Mouse (Mus musculus) heart, postnatal 4 days (tissue): ENCODE data around the gene Ssb. TPM values are rescaled to one million over a fixed set of nuclear protein-coding genes. Genes with fewer than 3 reads are reported as not detected.

Source experiments
- DNase-seq: peaks from one replicate; pipeline ENCODE4 v3.0.0; 2021
- total RNA-seq, 2 experiments: library from RNA; stranded (reverse); gene quantifications; 2 replicates each; pipeline ENCODE4 v1.2.3; 2021

Gene Ssb
- 100 to 1,000 TPM; 112 to 114 TPM for total RNA-seq

DNA sequence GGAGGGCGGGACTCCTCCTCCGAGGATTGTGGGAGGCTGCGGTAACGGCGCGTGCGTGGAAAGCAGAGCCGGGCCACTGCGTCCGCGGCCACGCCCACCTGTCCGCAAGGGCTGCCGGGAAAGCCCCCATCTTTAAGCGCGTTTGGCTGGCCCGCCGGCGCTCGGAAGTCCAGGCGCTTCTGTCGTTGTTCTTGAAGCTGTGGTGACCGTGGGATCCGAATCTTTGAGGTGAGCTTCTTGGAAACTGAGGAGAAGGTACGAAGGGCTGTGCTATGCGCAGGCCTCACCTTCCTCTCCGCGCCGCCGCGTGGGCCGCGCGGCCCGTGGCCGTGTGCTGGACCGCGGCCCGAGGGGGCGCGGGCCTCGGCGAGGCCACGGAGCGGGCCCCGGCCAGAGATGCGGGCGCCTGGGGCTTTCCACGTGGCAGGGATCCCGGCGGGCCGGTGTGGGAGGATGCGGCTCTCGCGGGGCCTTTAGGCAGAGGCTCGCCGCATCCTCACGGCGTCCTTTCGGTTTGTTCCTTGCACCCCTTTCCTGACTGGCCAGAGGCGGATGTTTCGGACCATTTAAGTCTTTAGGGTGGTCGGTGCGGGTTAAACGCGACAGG is at the start of gene Ssb:
Gene Ssb (plus strand): TSS at position 78 of the 607 bp plus-strand sequence.
- DNase-seq = peak; percentile 95

DNA sequence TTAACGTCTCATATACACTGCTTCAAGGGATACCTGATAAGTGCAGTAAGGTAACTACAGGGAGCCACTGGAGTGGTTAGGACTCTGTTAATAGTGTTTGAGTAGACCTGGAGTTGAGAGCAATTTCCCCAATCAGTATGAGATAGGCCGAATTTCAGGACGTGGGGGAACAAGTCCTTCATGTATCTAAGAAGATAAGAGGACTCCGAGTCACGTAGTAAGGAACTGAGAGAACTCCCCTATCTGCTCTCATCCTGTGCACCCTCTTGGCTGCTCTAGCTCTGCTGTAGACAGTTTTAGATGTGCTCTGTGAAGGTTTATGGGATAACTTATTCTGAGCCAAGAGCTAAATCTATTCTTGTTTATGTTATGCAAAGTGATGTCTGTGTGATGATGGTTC is 44.8 kb upstream of the Ssb start:
- no peak for DNase-seq

DNA sequence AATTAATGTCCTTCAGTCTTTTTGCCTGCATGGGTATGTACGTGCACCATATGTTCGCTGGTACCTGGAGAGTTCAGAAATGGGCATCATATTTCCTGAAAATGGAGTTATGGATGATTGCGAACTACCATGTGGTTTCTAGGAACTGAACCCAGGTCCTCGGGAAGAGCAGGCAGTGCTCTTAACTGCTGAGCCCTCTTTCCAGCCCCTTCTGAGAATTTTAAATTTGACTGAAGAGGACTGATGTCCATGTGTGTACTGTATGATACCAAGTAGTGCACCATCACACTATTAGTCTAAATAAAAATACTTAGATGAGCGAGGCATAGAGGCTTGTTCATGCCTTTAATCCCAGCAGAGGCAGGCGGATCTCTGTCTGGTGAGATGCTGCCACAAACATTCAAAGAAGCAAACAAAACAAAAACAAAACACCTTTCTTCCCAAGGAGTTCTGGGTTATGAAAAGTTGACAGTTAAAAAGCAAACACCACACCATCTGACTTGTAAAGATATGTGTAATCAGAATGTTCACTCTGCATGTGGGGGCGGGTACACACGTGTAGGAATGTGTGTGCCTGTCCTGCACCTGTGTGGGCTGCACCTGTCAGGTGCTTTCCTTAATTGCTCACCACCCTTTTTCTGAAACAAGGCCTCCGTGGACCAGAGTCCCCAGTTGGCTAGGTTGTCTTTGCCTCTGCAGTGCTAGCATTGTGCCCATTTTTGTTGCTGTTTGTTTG is 42.8 kb upstream of the Ssb start:
- no peak for DNase-seq

DNA sequence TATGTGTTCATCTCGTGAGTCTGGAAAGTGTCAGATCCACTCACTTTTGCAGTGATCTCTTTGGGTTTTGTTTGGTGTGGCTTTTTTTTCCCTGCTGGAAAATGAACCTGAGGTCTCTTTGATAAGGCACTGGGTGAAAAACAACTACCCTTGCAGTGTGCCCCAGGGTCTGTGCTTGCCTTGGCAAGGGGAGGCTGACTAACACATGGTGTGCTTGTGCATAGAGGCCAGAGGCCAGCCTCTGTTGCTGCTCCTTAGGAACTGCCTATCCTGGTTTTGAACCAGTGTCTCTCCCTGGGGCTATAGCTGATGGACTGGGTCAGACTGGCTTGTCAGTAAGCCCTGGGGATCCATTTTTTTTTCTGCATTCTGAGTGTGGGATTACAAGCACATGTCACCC is 41.2 kb upstream of the Ssb start:
- DNase-seq = no peak

DNA sequence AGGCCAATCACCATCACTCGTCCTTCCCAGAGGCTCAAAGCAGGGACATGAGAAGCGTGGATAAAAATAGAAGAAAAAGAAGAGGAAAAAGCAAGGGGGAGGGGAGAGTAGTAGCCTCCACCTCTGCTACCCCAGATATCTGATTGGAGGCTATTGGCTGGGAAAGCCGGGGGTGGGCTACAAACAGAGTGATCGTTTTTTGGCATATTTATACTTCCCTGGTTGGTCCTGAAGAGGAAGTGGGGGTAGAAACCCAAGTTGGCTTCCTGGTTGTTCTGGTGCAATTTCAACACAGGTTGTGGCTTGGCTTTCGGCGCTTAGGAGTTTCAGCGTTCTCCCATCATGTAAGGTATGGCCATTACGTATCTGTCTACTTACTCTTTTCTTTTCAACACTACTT is 39.7 kb upstream of the Ssb start, which contains the start of gene Klhl23:
Gene Klhl23 (plus strand): TSS at position 234 of the 400 bp plus-strand sequence.
- DNase-seq = peak; percentile 31

DNA sequence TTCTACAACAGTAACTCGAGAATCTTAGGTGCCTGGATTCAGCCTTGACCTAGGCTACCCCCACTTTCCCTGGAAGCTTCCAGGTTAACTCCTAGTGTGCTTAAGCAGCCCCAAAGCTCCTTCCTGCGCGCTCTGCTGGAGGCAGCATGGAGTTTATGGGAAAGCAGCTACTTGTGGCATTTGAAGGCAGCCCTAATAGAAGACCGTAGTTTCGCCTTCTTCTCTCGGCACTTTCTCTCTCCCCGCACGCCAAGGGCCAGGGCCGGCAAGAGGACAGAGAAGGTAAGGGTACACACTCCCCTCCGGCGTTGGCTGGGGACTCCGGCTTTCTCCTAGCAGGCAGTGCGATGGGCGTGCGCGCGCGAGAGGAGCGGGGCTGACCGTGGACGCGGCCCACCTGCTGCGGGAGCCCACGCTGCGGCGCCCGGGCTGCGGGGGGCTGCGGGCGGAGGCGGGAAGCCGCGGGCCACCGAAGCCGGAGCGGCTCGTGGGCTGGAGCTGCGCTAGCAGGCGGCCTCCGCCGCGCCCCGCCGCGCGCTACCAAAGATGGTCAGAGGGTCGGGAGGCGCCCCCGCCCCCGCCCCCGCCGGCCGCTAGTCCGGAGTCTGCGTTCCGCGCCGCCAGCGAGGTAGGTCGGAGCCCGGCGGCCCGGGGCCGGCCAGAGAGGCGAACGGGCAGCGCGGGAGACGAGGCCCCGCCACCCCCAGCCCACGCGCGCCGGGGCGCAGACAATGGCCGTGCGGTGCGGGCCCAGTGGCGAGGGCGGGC is 38.8 kb upstream of the Ssb start:
- DNase-seq = peak; percentile 65

DNA sequence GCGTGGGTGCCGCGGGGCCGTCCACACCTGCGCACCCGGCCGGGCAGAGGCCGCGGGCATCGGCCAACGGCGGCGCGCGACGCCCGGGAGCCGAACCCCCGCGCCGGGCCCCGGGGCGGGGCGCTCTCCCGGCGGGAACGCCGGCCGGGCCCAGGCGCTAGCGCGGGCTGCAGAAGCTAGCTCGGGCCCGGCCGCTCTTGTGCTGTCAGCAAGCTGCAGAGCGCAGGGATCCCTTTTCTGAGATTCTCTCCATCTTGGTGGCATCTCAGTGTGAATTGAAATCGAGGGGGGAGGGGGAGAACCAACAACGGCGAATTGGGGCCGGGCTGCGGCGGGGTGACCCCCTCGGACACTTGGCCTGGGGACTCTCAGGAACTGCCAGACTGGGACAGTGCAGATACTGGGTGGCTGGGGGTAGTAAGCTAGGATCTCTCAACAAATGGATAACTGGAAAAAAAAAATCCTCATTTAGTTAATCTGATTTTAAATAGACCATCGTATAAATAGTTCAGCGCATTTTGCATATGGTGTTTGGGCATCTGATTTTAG is 38.2 kb upstream of the Ssb start:
- peak; percentile 47 for DNase-seq

DNA sequence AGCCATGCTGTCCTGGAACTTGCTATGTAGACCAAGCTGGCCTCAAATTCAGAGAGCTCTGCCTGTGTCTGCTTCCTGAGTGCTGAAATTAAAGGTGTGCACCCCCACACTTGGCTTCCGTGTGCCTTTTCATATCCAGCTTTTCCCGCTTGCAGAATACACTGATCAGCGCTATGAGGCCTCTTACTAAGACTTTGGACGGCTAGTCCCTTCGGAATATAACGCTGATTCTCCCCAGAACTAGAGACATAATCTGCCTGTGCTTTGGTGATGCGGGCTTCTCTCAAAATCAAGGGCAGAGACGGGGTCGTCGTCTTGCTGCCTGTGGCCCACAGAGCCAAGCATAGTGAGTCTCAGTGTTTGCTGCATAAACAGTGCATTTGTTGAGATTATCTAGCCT is 35.5 kb upstream of the Ssb start:
- no peak for DNase-seq

DNA sequence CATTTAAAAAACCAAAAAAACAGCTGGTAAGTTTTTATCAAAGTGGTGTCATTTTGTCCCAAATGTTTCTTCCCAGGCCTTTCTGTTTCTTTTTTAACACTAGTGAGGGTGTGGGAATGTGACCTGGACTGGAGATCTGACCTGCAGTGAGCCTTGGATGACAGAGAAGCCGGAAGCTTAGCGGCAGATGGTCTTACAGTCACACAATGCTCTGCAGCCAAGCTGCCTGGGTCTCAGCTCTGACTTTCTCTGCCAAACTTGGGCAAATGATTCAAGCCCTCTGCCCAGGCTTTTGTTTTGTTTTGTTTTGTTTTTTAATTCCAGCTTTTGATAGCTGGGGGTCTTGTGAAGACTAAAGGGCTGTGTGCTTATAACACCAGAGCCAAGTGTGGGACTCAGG is 35.0 kb upstream of the Ssb start:
- DNase-seq = no peak

DNA sequence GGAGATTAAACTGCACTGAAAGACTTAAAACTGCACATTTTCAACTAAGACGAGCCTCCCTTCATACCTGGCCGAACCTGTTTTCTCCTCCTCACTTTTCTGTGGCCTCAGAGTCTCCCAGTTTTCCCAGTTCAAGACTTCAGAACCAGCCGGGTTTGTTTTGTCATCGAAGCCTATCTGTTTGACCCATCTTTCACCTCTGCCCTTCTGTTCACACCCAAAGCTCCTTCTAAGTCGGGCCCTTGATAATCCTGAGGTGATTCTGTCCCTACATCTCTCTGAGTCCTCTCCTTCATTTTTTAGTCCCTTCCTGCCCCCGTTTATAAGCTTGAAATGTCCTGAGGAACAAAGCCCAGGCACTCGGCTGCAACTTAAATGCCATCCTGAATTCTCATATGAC is 33.3 kb upstream of the Ssb start:
- DNase-seq = no peak

DNA sequence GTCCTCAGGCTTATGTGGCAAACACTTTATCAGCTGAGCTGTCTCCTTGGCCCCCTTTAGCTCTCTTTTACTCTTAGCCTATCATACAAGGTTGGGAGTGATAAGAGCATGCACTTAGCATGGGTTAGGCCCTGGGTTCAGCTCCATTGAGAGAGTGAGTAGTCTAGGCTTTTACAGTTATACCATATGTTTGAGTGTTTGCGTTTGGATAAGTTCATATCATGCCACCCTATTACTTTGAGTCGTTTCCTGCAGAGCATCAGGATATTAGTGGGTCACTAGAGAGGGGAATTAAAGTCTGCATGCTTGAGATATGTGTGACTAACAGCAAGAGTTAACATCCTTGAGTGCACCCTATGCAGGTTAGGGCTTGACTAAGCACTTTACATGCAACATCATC is 31.7 kb upstream of the Ssb start:
- no peak for DNase-seq

DNA sequence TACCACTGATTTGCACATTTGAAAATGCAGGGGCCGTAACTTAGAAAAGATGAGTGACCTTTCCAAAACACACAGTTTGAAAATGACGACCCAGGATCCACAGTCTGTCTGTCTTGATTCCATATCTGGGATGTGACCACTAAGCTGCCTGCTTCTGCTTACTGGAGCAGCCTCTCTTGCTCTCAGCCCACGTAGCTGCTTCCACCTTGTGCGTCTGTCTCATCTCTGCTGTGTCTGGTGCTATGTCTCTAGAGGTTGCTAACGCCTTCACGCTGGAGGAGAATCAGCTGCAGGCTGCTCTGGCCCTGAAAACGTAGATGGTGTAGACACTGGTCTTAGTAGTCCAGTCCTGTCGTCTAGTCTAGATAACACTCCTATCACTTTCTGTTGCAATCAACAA is 31.2 kb upstream of the Ssb start:
- no peak for DNase-seq

DNA sequence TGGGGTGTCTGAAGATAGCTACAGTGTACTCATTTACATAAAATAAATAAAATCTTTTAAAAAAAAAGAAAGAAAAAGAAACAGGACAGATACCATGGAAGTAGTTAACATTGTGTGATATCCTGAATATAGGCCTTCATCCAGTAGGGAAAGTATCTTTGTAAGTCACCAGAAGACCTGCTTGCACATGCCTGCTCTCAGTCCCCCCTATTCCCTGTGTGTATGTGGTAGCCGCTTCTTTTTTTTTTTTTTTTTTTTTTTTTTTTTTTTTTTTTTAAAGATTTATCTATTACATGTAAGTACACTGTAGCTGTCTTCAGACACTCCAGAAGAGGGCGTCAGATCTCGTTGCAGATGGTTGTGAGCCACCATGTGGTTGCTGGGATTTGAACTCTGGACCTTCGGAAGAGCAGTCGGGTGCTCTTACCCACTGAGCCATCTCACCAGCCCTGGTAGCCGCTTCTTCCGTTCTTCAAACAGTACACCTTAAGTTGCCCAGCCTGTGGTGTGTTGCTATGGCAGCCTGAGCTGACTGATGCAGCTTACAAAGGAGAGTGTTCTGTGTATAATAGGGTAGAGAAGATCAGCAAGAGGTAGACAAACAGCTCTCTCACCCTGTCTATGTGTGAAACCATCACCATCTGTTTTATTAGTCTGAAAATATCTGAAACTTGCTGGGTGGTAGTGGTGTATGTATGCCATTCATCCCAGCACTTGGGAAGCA is 24.0 kb upstream of the Ssb start:
- DNase-seq = no peak

DNA sequence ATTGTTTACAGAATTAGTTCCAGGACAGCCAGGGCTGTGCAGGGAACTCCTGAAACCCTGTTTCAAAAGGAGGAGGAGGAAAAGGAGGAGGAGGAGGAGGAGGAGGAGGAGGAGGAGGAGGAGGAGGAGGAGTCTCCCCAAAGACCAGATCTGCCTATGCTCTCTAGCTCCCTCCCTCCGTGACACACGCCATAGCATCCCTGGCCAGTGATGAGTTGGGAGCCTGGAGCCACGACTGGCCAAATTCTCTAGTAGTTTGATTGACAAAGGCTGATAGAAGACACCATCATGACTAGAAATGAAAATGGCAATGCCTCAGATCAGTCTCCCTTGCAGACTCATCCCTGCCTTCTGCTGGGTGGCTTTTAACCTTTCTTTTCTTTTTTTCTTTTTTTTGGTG is 23.4 kb upstream of the Ssb start:
- no peak for DNase-seq

DNA sequence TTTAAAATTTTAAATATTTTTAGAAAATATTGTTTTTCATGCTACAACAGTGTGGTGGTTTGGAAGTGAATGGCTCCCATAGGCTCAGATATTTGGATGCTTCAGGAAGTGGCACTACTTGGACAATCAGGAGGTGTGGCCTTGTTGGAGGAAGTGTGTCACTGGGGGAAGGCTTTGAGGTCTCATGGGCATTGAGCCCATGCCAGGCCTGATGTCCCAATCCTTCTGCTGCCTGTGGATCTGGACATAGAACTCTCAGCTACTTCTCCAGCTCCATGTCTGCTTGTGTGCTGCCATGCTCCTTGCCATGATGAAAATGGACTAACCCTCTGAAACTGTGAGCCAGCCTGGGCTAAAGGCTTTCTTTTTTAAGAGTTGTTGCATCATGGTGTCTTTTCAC is 22.7 kb upstream of the Ssb start:
- DNase-seq = no peak

DNA sequence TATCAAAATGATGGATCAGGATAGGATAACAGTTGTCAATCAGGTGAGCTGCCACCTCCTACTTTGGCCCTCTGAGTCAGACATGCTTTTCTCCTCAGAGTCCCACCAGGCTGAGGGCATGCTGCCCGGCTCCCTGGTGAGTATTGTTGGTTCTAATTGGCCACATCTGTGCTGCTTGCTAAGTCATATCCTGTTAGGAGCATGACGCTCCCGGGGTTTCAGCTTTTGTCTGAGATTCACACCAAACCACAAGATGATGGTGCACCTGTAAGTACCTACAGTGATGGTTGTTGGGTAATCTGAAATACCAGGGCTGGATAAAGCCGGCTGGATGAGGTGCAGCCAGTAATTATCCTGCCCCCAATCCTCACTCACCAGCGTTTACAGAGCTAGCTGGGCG is 21.1 kb upstream of the Ssb start:
- DNase-seq = no peak

DNA sequence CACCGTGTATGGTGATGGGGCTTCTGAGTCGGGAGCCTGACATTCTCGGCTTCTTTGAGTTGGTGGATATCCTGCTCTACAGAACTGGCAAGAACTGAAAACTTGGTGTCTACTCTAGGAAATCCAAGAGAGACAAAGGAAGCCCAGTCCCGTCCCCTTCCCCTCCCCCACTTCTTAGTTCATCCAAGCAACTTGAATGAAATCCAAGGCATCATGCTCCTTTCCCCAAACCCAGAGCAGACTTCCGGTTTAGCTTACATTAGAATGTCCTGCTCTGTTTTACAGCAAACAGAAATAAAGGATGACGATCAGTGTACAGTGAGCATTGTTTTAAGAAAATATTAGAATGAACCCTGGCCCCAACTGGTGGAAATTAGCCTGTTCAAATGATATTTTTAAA is 12.1 kb upstream of the Ssb start:
- DNase-seq = no peak

DNA sequence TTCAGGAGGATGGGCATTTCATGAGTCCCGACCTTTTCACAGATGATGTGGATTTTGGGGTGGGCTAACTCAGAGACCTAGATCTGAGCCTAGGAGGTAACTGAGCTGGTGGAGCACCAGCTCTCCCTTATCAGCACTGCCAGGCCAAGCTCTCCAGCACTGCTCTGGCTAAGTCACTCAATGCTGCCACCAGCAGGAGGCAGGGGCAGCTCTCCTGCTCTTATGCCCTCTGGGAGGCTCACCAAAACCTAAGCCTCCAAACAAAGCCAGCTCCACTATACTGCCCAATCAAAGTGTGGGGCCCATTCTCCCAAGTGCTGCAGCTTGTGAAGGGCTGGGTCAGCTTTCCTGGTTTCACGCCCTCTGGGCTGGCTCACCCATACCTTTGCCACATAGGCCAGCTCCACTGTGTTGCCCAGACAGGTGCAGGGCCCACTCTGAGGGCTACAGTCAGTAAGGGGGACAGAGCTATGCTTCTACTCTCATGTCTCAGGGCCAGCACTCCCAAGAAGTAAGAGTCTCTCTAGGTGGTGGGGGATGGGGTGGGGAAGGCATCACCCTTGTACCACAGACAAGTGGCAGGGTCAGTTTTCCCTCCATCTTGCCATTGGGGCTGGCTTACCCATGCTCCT is 9.8 kb upstream of the Ssb start:
- DNase-seq = no peak

DNA sequence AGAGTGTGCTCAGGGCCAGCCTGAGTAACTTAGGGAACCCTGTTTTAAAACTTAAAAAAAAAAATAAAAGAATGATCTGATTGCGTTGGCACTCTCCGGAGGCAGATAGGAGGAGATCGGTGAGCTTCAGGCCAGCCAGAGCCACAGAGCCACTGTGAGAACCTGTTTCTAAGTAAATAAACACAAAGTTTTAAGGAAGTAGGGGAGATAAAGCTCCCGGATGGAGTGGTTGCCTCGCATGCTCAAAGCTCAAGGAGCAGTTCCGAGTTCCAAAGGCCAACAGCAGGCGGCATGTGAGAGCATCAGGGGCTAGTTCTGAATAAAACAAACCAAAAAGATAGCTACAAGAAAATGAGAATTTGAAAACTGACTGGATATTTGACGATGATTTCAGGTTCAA is 5.0 kb upstream of the Ssb start:
- no peak for DNase-seq

DNA sequence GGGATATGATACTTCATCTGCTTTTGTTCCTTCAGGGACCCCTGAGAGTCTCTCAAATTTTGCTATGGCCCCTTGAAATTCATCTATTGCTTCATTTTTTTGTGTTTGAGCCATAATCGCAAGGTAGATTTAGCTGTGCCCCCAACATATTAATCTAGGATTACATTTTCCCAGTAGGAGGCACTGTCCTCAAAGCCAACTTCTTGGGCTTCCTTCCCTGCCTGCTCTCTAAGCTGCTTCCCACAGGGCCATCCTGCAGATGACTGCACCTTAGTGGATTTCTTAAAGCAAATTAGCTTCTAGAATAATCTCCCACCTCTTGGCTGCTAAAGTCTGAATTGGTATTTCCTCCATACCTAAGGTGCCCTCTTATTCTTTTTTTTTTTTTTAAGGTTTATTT is 3.5 kb upstream of the Ssb start:
- DNase-seq = no peak

DNA sequence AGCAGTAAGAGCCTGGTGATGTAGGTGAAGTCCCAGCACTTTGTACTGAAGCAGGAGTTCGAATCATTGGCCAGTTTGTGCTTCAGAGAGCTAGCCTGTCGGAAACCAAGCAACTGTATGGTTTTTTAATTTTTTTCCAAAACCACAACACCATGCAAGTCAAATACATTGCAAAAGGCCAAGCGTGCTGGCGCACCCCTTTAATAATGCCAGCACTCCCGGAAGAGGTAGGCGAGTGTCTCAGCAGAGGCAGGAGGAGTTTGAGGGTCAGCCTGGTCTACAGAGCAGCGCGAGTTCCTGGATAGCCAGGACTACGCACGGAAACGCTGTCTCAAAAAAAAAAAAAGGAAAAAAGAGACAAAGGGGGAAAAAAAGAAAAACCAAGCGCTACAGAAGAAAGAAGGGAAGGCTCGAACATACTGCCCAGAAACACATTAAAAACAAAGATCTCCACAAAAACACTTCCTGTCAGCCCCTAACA is 350 bp upstream of the Ssb start:
- peak; percentile 14 for DNase-seq

DNA sequence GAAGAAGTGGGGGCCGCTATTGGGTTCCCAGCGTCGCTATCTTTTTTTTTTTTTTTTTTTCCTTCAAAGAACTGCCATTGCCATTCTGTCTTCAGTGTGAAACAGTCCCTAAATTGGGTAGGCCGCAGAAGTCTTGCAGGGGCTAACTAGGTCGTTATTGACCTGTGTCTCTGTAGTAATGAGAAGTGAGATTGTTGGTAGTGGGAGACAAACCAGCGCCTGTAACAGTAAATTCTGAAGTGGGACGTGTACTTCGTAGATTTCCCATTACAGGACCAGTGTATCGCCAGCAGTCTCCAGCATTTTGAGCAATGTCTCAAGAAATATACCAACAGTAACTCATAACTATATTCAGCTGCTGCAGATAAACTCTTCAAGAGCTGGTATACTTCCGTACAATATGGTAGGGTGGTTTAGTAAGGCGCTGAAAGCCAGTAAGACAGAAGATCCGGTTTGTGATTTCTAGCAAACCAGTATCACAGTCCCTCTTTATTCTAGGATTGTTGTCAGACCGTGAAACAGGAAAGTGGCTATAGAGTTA is 825 bp downstream of the Ssb start:
- no peak for DNase-seq
